Mouse (Mus musculus): ENCODE results near the gene Rfx8.

GRCm38 (mm10) chr1:39710604-39711003 lies 10.2 kb downstream of the Rfx8 start:
- TF ChIP-seq CTCF (IDR thresholded peaks at IDR 0.05; ENCODE audit: control insufficient read depth, insufficient read depth, insufficient replicate concordance, low read depth, low read length) (no peak), POLR2A (IDR thresholded peaks at IDR 0.05; ENCODE audit: control insufficient read depth, low read depth, low read length) (no peak)

All from testis, adult 2 months (tissue).